Mouse (Mus musculus): ENCODE data around the gene Ntsr1. TPM values are rescaled to one million over a fixed set of nuclear protein-coding genes. Genes with fewer than 3 reads are reported as not detected.

The Ntsr1 gene
- total and polyA plus RNA-seq, 3 experiments = not detected

GRCm38 (mm10) chr2:180506281-180506680, 6.5 kb downstream of the Ntsr1 start:
- Histone ChIP-seq H3K36me3 (ENCODE audit: control insufficient read depth in 1 of 2, insufficient read depth in 2 of 2, low read length in 2 of 2) (no peaks in the 10 kb centered on the region), H3K9ac (ENCODE audit: control insufficient read depth, low read depth, low read length, poor library complexity, severe bottlenecking) (no peak overlapping the region), H3K9me3 (replicated peaks; ENCODE audit: insufficient read depth, low read length) (no peaks in the 10 kb centered on the region), H3K27me3 (ENCODE audit: control insufficient read depth in 1 of 2, insufficient read depth in 2 of 2, low read length in 2 of 2) (peaks cover 3 to 4% of the 10 kb centered on the region in 2 experiments; a peak in 2 of 4 replicates), H3K4me3 (ENCODE audit: control insufficient read depth in 1 of 2, insufficient read depth in 1 of 2, low read depth in 2 of 2, low read length in 2 of 2) (no peak overlapping the region), H3K4me1 (ENCODE audit: control insufficient read depth in 1 of 2, insufficient read depth in 2 of 2, low read length in 2 of 2) (no peaks in the 10 kb centered on the region), H3K79me2 (ENCODE audit: control insufficient read depth, insufficient read depth, low read length, poor library complexity) (no peaks in the 10 kb centered on the region), H3K27ac (ENCODE audit: control insufficient read depth, low read depth, low read length) (no peak overlapping the region)
- no peak for DNase-seq (ENCODE audit: low read depth, low spot score)
- TF ChIP-seq TAL1 (IDR thresholded peaks at IDR 0.05; ENCODE audit: low read length) = no peak
- TF ChIP-seq CHD2 (IDR thresholded peaks at IDR 0.05; ENCODE audit: low read length) = no peak
- no peak for TF ChIP-seq KAT2A (conservative IDR thresholded peaks at IDR 0.05; ENCODE audit: low read depth, low read length)
- TF ChIP-seq EP300 (IDR thresholded peaks at IDR 0.05; ENCODE audit: low read depth in 1 of 2, low read length in 2 of 2) = no peak
- no peak for TF ChIP-seq TCF12 (IDR thresholded peaks at IDR 0.05; ENCODE audit: low read depth, low read length)
- TF ChIP-seq UBTF (IDR thresholded peaks at IDR 0.05; ENCODE audit: borderline replicate concordance, insufficient read depth, low read depth, low read length) = no peak
- no peak for TF ChIP-seq MEF2A (IDR thresholded peaks at IDR 0.05; ENCODE audit: extremely low read depth, insufficient replicate concordance, low read depth, low read length, poor library complexity, severe bottlenecking)
- no peak for TF ChIP-seq SMC3 (IDR thresholded peaks at IDR 0.05; ENCODE audit: low read depth, low read length)
- TF ChIP-seq SIN3A (IDR thresholded peaks at IDR 0.05; ENCODE audit: low read length) = no peak
- no peak for TF ChIP-seq MAZ (IDR thresholded peaks at IDR 0.05; ENCODE audit: low read depth, low read length)
- TF ChIP-seq CHD1 (IDR thresholded peaks at IDR 0.05; ENCODE audit: low read depth, low read length) = no peak
- no peak for TF ChIP-seq MXI1 (IDR thresholded peaks at IDR 0.05; ENCODE audit: low read depth, low read length)
- TF ChIP-seq RAD21 (IDR thresholded peaks at IDR 0.05; ENCODE audit: low read depth, low read length) = no peak
- TF ChIP-seq ETS1 (IDR thresholded peaks at IDR 0.05; ENCODE audit: low read depth, low read length) = no peak
- TF ChIP-seq MAX (IDR thresholded peaks at IDR 0.05; ENCODE audit: low read length) = no peak

- Histone ChIP-seq H3K4me1 (ENCODE audit: control insufficient read depth in 1 of 2, insufficient read depth in 2 of 2, low read length in 2 of 2) (no peaks in the 10 kb centered on the region), H3K27me3 (ENCODE audit: control insufficient read depth in 1 of 2, insufficient read depth in 2 of 2, low read length in 2 of 2) (peaks cover 7 to 14% of the 10 kb centered on the region in 2 experiments), H3K36me3 (ENCODE audit: control insufficient read depth in 1 of 2, insufficient read depth in 2 of 2, low read length in 2 of 2) (no peaks in the 10 kb centered on the region), H3K9me3 (replicated peaks; ENCODE audit: insufficient read depth, low read length) (no peaks in the 10 kb centered on the region), H3K79me2 (ENCODE audit: control insufficient read depth, insufficient read depth, low read length, poor library complexity) (no peaks in the 10 kb centered on the region), H3K4me3 (ENCODE audit: control insufficient read depth in 1 of 2, insufficient read depth in 1 of 2, low read depth in 2 of 2, low read length in 2 of 2) (no peak overlapping the region), H3K27ac (ENCODE audit: control insufficient read depth, low read depth, low read length) (no peak overlapping the region), H3K9ac (ENCODE audit: control insufficient read depth, low read depth, low read length, poor library complexity, severe bottlenecking) (no peak overlapping the region)
- no peak for DNase-seq (ENCODE audit: low read depth, low spot score)
- no peak for TF ChIP-seq SMC3 (IDR thresholded peaks at IDR 0.05; ENCODE audit: low read depth, low read length)
- no peak for TF ChIP-seq POLR2AphosphoS2 (IDR thresholded peaks at IDR 0.05; ENCODE audit: low read length)
- TF ChIP-seq USF2 (IDR thresholded peaks at IDR 0.05; ENCODE audit: borderline replicate concordance in 1 of 2, insufficient read depth in 1 of 2, low read depth in 1 of 2, low read length in 2 of 2) = no peak
- TF ChIP-seq NELFE (IDR thresholded peaks at IDR 0.05; ENCODE audit: low read depth, low read length) = no peak
- TF ChIP-seq SIN3A (IDR thresholded peaks at IDR 0.05; ENCODE audit: low read length) = no peak
- TF ChIP-seq RCOR1 (IDR thresholded peaks at IDR 0.05; ENCODE audit: low read depth, low read length) = no peak
- no peak for TF ChIP-seq HCFC1 (IDR thresholded peaks at IDR 0.05; ENCODE audit: low read depth, low read length)
- TF ChIP-seq ELF1 (IDR thresholded peaks at IDR 0.05; ENCODE audit: low read depth, low read length) = no peak
- no peak for TF ChIP-seq EP300 (IDR thresholded peaks at IDR 0.05; ENCODE audit: low read depth in 1 of 2, low read length in 2 of 2)
- TF ChIP-seq TBP (IDR thresholded peaks at IDR 0.05; ENCODE audit: low read depth, low read length) = no peak
- TF ChIP-seq E2F4 (IDR thresholded peaks at IDR 0.05; ENCODE audit: borderline replicate concordance, low read depth, low read length) = no peak
- TF ChIP-seq CTCF (IDR thresholded peaks at IDR 0.05 in 2 of 3, conservative IDR thresholded peaks at IDR 0.05 in 1 of 3; ENCODE audit: control insufficient read depth in 1 of 3, insufficient read depth in 1 of 3, low read depth in 2 of 3, low read length in 3 of 3, poor library complexity in 1 of 3, severe bottlenecking in 1 of 3) = no peak
- no peak for TF ChIP-seq MXI1 (IDR thresholded peaks at IDR 0.05; ENCODE audit: low read depth, low read length)
- no peak for TF ChIP-seq BHLHE40 (IDR thresholded peaks at IDR 0.05; ENCODE audit: borderline replicate concordance, low read depth, low read length)
- no peak for TF ChIP-seq NRF1 (IDR thresholded peaks at IDR 0.05; ENCODE audit: insufficient read depth, low read depth, low read length, poor library complexity, severe bottlenecking)
- no peak for TF ChIP-seq KAT2A (conservative IDR thresholded peaks at IDR 0.05; ENCODE audit: low read depth, low read length)
- TF ChIP-seq GATA1 (IDR thresholded peaks at IDR 0.05; ENCODE audit: low read depth, low read length) = no peak
- no peak for TF ChIP-seq MEF2A (IDR thresholded peaks at IDR 0.05; ENCODE audit: extremely low read depth, insufficient replicate concordance, low read depth, low read length, poor library complexity, severe bottlenecking)
These were observed 8.8 kb downstream of the Ntsr1 start for GRCm38 (mm10) chr2:180508455-180509115.
